Mouse (Mus musculus): Measurements from ENCODE around the gene Podn. TPM values are rescaled to one million over a fixed set of nuclear protein-coding genes. Genes with fewer than 3 reads are reported as not detected.

Gene Podn
- polyA plus RNA-seq, 1 experiment from 2014 or later = 2.4 TPM

DNA sequence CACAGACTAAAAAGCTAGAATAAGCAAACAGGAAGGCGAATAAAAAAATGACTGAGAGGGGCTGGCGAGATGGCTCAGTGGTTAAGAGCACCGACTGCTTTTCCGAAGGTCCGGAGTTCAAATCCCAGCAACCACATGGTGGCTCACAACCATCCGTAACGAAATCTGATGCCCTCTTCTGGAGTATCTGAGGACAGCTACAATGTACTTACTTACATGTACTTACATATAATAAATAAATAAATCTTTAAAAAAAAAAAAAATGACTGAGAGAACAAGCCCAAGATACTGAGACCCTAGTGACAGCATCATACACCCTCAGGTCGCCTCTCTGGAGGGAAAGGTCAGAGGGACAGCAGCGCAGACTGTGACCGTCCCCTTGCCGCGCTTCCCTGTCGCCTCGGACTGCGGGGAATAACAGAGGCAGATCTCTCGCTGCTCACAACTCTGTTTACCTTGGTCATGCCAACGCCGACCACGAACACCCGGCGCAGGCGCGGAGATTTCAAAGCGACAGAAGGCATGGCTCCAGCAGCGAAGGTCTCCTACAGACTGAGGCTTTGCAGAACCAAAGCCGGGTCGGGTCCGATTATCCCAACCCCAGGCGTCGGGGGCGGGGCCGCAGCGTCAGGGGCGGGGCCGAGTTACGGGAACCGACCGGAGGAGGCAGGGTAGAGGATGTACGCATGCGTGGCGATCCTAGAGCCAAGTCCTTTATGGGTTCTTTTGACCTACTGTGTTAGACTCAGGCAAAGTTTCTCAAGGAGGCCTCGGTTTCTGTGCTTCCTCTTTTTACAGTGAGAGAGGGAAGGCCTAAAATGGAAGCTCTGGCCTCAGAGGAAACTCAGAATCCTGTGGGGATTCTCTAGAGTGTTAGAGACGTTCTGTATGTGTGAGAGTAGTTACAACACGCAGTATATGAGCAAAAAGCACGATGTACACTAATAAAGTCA is 22.0 kb upstream of the Podn start:
- ChIA-PET POLR2A (no interaction called here), CTCF (interaction anchor here (0.9 kb wide), 1 partner anchor 12 kb away, joined by 3 read pairs; no protein-coding TSS in a partner anchor)
- in situ Hi-C loops (cut with MboI; ENCODE audit: low pct_unique_long_range_greater_than_20kb) = no loop called here
- TF ChIP-seq CTCF (IDR thresholded peaks at IDR 0.05) = no peak
- H3K27me3 ChIP-seq = no peaks in the 10 kb centered on the region
- DNase-seq (ENCODE audit: low read depth, low spot score) (peak; percentile 12), ATAC-seq (no peak)

DNA sequence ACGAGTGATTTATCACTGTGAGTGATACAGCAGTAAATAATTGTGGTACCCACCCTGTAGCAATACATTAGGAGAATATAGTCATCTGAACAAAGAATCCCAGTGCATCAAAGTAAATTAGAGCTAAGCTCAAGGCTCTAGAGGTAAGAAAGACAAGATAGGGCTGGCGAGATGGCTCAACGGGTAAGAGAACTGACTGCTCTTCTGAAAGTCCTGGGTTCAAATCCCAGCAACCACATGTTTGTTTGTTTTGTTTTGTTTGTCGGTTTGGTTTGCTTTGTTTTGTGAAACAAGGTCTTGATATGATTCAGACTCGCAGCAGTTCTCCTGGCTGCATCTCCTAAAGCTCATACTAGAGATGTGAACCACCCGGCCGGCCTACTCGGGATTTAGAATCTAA is 21.2 kb upstream of the Podn start:
- H3K27me3 ChIP-seq = no peaks in the 10 kb centered on the region
- no peak for TF ChIP-seq CTCF (IDR thresholded peaks at IDR 0.05)
- in situ Hi-C loops (cut with MboI; ENCODE audit: low pct_unique_long_range_greater_than_20kb) = no loop called here
- ATAC-seq = no peak
- CTCF ChIA-PET = interaction anchor here (0.9 to 1.3 kb wide), 2 partner anchors 10 to 11 kb away, joined by 3 read pairs; no protein-coding TSS in a partner anchor
- POLR2A ChIA-PET = no interaction called here
- no peak for DNase-seq (ENCODE audit: low read depth, low spot score)

DNA sequence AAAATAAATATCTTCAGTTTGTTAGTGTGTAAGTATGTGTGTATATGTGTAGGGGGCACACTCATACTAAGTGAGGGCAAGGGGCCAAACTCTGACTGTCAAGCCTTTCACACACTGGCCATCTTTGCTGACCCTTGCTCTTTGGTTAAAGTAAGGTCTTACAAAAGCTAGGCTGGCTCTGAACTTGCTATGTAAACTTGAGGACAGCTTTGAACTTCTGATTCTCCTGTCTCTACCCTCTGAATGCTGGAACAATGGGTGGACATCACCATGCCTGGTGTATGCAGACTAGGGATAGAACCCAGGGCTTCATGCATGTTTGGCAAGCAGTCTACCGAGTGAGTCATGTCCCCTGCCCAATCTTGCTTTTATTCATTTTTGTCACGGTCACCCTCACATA is 20.2 kb upstream of the Podn start:
- ChIA-PET CTCF (interaction anchor here (1.3 kb wide), 1 partner anchor 9 kb away, joined by 3 read pairs; no protein-coding TSS in a partner anchor), POLR2A (interaction anchor here (0.6 kb wide), 1 partner anchor 255 kb away, joined by 6 read pairs; no protein-coding TSS in a partner anchor)
- H3K27me3 ChIP-seq = no peaks in the 10 kb centered on the region
- in situ Hi-C loops (cut with MboI; ENCODE audit: low pct_unique_long_range_greater_than_20kb) = no loop called here
- TF ChIP-seq CTCF (IDR thresholded peaks at IDR 0.05) = no peak
- ATAC-seq = no peak
- DNase-seq (ENCODE audit: low read depth, low spot score) = no peak

DNA sequence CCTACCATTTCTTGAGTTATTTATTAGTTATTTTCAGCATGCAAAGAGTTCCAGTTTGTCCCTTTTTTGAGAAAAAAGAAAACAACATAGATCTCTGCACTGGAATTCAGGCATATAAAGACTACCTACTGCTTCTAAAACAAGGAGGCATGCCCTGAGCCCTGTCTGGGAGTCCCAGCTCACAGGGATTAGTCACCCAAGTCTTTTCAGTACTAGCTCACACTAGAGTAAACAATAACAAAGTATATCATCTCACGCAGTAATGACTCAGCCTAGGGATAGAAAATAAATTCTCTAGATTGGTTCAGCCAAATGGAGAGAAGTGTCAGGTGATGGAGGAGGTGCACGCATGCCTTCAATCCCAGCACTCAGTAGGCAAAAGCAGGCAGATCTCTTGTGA is 14.5 kb upstream of the Podn start:
- ChIA-PET POLR2A (no interaction called here), CTCF (no interaction called here)
- no peak for TF ChIP-seq CTCF (IDR thresholded peaks at IDR 0.05)
- in situ Hi-C loops (cut with MboI; ENCODE audit: low pct_unique_long_range_greater_than_20kb) = no loop called here
- ATAC-seq (peak; percentile 73), DNase-seq (ENCODE audit: low read depth, low spot score) (peak; percentile 19)
- H3K27me3 ChIP-seq = no peaks in the 10 kb centered on the region

DNA sequence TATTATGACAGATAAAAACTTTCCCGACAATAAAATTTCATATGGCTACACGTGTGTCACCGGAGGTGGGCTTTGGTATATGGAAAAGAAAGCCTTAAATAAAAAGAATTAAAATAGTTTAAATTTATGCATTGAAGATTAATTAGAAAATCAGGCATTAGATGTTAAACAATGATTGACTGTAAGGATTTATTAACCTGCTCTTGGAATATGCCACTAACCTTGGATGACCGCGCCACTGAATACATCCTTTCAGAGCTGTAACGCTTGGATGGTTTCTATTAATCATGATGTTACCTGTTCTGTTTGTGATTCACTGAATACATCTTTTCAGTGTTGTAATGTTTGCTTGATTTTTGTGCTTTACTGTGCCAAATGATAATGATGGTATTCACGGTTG is 13.5 kb upstream of the Podn start:
- in situ Hi-C loops (cut with MboI; ENCODE audit: low pct_unique_long_range_greater_than_20kb) = no loop called here
- ATAC-seq (no peak), DNase-seq (ENCODE audit: low read depth, low spot score) (no peak)
- ChIA-PET CTCF (no interaction called here), POLR2A (no interaction called here)
- TF ChIP-seq CTCF (IDR thresholded peaks at IDR 0.05) = no peak
- H3K27me3 ChIP-seq = no peaks in the 10 kb centered on the region

DNA sequence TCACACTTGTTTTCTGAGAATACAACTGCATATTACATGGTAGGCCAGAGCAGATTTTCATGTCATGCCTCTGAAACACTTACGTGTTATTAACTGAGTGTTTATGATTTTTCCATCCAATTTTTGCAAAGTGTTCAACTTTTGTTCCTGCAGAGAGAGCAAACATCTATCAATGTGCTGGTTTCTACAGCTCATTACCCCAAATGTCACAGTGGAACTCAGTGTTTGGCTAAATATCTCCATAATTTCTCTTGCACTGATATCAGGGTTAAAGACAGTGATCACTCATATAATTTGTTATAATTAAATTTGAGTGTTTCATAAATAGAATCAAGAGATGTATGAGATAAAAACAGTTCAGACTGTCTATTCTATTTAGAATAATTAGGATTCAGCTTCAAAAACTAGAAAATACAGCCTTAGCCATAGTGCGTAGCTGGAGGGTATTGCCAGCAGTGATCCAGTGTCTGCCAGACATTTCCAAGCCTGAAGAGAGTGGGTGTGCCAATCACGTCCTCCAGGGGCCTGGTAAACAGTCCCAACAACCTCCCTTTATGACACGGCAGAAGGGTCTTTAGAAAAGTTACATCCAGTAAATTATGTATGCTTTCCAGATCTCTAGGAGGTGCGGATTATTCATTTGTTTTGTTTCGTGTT is 3.4 kb downstream of the Podn start:
- no peak for ATAC-seq
- TF ChIP-seq CTCF (IDR thresholded peaks at IDR 0.05) = no peak
- in situ Hi-C loops (cut with MboI; ENCODE audit: low pct_unique_long_range_greater_than_20kb) = no loop called here
- ChIA-PET POLR2A (no interaction called here), CTCF (no interaction called here)
- H3K27me3 ChIP-seq = no peaks in the 10 kb centered on the region
- no peak for DNase-seq (ENCODE audit: low read depth, low spot score)

GRCm38 (mm10) chr4:108083993-108084392 is 12.3 kb downstream of the Podn start:
- ATAC-seq (no peak), DNase-seq (ENCODE audit: low read depth, low spot score) (no peak)
- in situ Hi-C loops (cut with MboI; ENCODE audit: low pct_unique_long_range_greater_than_20kb) = no loop called here
- ChIA-PET POLR2A (no interaction called here), CTCF (interaction anchor here (1.3 kb wide), 1 partner anchor 11 kb away, joined by 3 read pairs; no protein-coding TSS in a partner anchor)
- no peak for TF ChIP-seq CTCF (IDR thresholded peaks at IDR 0.05)
- no peaks in the 10 kb centered on the region for H3K27me3 ChIP-seq

GRCm38 (mm10) chr4:108083032-108083735 is 13.1 kb downstream of the Podn start:
- CTCF ChIA-PET = interaction anchor here (1.3 kb wide), 1 partner anchor 10 kb away, joined by 3 read pairs; no protein-coding TSS in a partner anchor
- in situ Hi-C loops (cut with MboI; ENCODE audit: low pct_unique_long_range_greater_than_20kb) = no loop called here
- TF ChIP-seq CTCF (IDR thresholded peaks at IDR 0.05) = no peak
- H3K27me3 ChIP-seq = no peaks in the 10 kb centered on the region
- POLR2A ChIA-PET = interaction anchor here (0.6 kb wide), 1 partner anchor 192 kb away, joined by 3 read pairs; no protein-coding TSS in a partner anchor
- ATAC-seq = no peak
- no peak for DNase-seq (ENCODE audit: low read depth, low spot score)

DNA sequence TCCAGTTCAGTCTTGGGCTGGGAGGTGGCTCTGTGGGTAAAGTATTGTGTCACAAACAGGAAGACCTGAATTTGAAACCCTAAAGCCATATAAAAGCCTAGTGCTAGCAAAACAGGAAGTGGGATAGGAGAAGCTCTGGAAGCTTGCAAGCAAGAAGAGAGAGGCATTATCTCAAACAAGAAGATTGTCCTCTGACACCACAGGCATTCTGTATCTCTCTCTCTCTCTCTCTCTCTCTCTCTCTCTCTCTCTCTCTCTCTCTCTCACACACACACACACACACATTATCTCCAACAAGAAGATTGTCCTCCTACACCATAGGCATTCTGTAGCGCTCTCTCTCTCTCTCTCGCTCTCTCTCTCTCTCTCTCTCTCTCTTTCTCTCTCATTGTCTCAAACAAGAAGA is 13.8 kb downstream of the Podn start:
- no peaks in the 10 kb centered on the region for H3K27me3 ChIP-seq
- ChIA-PET CTCF (no interaction called here), POLR2A (no interaction called here)
- no peak for ATAC-seq
- DNase-seq (ENCODE audit: low read depth, low spot score) = no peak
- in situ Hi-C loops (cut with MboI; ENCODE audit: low pct_unique_long_range_greater_than_20kb) = no loop called here
- no peak for TF ChIP-seq CTCF (IDR thresholded peaks at IDR 0.05)

GRCm38 (mm10) chr4:108080876-108081275 is 15.4 kb downstream of the Podn start:
- DNase-seq (ENCODE audit: low read depth, low spot score) = no peak
- CTCF ChIA-PET = no interaction called here
- POLR2A ChIA-PET = no interaction called here
- no peaks in the 10 kb centered on the region for H3K27me3 ChIP-seq
- in situ Hi-C loops (cut with MboI; ENCODE audit: low pct_unique_long_range_greater_than_20kb) = no loop called here
- no peak for ATAC-seq
- TF ChIP-seq CTCF (IDR thresholded peaks at IDR 0.05) = no peak
